Mouse (Mus musculus) testis, postnatal 10 days (tissue): ENCODE measurements at regions not wholly inside any gene's neighbourhood (a gene's known extent, or its start where the extent isn't known, plus 50 kb on each side); places are given as distances from the start of the nearest gene placed in this dataset.
A peak's percentile ranks its signal among the peaks of the same experiment; 100 is the strongest.

Source experiments
- DNase-seq: peaks from one replicate; pipeline ENCODE4 v3.0.0; 2021; ENCODE audit warnings: low spot score

GRCm38 (mm10) chr13:37290636-37291035, 54.4 kb upstream of the Ly86 start:
- no peak for DNase-seq

DNA sequence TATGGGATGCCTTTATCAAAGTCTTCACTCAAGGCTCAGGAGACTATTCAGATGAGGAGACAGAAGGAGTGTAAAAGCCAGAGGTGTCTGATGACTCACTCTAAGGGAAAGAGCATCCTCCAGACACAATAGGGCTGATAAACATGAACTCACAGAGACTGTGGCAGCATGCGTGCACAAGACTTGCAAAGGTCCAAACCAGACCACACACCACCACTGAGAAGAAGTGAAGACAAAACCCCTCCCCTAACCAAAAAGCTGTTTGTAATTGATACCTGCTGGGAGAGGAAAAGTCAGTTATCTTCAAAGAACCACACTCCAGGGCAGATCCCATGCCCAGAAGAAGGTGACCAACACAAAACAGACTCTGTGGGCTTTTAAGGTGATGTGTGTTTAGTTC, 56.0 kb upstream of the Ly86 start:
- no peak for DNase-seq

DNA sequence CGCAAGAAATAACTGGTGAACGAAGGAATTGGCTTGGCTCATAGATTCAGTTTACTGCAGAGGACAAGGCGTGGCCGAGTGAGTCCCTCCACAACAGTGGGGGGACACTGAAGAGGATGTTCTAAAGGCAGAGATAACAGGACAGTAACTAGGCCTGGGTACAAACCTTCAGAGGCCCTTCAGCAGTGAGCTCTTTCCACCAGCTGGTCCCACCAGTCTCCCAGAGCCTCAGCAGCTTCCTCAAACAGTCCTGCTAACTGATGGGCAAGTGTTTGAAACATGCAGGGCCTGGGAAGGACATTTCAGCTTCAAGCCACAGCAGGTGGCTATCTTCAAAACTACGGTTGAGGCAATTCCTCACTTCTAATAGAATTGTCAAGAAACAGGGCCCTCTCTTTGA, 62.5 kb upstream of the Ly86 start:
- no peak for DNase-seq

- no peak for DNase-seq
Observed at GRCm38 (mm10) chr13:37279078-37279789, 65.8 kb upstream of the Ly86 start.

DNA sequence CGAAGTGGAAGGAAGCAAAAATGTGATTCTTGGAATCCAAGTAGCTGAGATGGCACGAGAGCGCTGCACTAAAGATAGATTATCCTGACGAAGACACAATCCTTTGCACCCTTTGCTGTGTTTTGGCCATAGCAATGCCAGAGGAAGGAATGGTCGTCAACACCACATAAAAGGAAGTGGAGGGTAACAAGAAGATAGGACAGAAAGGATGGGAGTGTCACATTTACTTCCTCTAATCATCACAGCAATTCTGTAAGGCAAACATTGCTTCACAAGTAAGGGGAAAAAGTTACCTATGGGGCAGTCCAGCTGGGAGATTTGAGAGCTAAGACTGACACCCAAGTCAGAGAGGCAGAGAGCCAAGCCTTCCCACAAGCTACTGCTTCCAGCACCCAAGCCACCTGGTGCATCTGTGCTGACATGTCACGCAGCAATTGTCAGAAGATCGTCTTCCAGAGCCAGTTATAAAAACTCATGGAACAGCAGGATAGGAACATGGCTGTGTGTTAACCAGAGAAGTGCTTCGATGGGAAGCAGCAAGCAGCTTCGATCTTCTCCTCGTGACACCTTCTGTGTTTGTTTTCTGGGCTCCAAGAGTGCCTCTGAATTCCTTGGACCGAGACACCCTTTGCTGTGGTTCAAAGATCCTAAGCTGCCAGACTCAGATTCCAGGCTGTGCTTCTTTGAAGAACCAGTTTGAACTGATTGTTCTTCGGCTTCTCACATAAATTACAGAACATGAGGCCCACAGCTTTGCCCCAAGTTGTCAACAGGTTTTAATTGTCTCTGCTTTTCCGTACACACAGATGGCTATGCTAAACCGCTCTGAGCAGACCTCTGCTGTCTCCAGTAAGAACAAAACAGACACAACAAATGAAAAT, 95.2 kb upstream of the Ly86 start:
- no peak for DNase-seq

- DNase-seq = no peak
Observed at GRCm38 (mm10) chr13:37248741-37249140, 96.3 kb upstream of the Ly86 start.

GRCm38 (mm10) chr13:37240048-37240447, 105.0 kb upstream of the Ly86 start:
- no peak for DNase-seq

GRCm38 (mm10) chr13:37237285-37237684, 107.7 kb upstream of the Ly86 start:
- DNase-seq = no peak

GRCm38 (mm10) chr13:37225834-37226233, 119.2 kb upstream of the Ly86 start:
- DNase-seq = no peak

- no peak for DNase-seq
Observed at GRCm38 (mm10) chr13:37220436-37220835, 124.6 kb upstream of the Ly86 start.

DNA sequence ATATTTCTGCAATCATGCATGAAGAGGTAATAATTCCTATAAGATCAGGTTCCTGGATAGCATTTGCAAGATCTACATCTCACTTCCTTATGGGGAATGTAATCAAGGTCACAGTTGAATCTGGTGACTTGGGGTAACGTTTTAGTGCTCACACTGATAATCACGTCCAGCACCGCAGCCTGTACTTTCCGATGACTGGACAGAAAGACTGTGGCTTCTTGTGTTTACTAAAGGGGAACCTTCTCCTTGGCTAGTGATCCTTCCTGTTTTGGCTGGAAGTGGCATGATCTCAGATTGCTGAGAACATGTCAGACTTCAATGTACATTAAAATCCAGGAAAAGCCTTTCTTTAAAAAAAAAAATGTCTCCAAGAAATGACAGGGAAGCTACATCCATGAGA, 126.4 kb upstream of the Ly86 start:
- DNase-seq = no peak

- no peak for DNase-seq
Observed at GRCm38 (mm10) chr13:37214590-37215282, 130.3 kb upstream of the Ly86 start.

DNA sequence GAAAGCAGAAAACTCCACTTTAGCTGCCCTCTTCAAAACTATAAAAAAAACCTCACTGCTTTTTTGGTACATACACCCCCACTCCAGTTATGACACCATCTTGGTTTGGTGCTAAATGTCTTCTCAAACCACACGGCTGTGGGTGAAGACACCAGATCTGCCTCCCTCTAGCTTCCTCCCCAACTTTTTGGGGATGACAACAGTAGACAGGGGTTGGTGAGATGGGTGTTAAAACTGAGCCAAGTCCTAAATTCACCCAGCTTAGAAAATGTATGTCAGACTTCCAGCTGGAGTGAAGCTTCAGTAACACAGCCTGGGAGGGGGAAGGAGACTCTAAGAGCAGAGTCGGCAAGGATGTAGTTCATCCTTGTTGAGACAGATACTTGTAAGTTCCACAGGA, 147.1 kb upstream of the F13a1 start:
- no peak for DNase-seq

DNA sequence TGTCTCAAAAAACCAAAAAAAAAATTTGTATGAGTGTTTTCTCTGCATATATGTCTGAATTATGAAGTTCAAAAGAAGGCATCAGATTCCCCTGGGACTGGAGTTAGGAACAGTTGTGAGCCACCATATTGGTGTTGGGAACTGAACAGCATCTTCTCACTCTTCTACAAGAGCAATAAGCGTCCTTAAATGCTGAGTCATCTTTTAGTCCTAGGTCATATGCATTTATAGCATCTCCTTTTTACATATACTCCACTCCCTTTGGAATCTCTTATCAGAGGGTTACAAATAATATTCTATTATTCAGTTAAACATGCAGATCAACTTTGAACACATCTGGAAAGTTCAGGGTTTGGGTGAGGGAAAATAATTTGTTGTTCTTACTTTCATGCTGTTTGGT, 145.8 kb upstream of the F13a1 start:
- no peak for DNase-seq

DNA sequence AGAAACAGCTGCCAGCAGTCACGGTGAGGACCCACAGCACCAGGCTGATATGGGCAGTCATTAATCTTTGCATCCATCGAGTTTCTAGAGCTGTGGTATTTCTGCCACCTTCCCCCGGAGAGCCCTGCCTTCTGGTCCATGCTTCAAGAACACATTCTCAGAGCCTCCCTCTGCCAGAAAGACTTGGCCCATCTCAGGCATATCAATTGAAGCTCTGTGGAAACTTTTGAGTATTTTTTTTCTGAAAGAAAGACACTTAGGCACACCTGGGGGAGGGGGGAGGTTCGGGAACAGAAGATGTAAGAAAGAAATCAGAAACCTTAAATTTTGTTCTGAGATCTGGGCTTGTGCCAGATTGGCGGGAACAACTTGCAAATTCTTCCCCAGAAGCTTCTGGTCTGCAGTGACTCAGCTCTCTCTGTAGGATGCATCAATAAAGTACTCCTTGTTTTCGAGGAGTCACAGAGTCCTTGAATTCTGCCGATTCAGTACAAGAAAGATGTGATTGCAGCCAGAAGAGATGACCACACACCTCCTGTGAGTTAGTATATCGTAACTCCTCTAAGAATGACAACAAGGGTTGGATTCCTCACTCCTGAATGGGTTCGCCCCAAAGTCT, 131.2 kb upstream of the F13a1 start:
- DNase-seq = peak; percentile 54

GRCm38 (mm10) chr13:37176526-37176925, 126.5 kb upstream of the F13a1 start:
- no peak for DNase-seq

DNA sequence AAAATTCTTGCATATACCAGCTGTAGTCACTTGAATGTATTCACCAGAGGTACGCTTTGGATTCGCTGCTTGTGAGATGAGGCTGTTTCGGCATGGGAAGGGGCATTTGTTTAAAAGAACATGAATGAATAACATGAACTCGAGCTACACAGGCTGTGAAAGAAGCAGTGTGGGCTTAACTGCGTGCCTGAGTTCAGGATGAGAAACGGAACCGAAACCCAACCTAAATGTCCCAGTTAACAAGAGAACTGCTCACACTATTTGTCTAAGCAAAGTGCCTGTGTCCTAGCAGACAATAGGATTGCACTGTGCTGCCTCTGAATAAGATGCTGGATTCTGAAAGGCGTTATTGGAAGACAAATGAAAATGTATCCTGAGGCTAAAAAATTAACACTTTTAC, 126.0 kb upstream of the F13a1 start:
- DNase-seq = no peak

DNA sequence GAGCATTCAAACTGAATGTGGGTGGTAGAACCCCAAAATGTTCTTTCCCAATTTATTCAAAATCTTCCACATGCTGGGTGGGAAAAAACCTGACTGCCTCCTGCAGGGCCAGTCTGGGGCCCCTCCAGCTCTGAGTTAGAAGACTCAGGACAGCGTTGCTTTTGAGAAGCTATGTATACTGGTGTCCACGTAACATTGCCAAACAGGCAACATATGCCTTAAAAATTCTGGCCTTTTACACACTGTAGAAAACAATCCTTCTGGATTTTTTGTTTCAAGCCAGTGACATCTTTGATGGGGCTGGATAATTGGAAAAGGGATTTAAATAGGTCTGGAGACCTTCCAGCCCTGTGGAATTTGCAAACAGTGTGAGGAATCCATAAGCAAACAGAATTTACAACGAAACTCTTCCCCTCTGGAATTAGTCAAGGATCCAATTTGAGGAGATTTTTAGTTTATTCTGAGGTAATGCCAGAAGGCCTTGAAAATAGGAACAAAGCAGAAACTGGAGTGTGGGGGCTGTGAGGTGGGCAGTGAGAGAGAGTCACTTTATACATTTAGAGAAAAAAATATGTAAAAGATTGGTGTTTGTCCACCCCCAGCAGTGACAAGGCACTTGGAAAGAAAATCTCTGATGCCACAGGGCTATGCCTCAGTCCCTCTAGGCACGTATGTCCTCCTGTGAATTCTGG, 108.9 kb upstream of the F13a1 start:
- no peak for DNase-seq

- DNase-seq = no peak
Observed at GRCm38 (mm10) chr13:37157808-37158207, 107.8 kb upstream of the F13a1 start.

DNA sequence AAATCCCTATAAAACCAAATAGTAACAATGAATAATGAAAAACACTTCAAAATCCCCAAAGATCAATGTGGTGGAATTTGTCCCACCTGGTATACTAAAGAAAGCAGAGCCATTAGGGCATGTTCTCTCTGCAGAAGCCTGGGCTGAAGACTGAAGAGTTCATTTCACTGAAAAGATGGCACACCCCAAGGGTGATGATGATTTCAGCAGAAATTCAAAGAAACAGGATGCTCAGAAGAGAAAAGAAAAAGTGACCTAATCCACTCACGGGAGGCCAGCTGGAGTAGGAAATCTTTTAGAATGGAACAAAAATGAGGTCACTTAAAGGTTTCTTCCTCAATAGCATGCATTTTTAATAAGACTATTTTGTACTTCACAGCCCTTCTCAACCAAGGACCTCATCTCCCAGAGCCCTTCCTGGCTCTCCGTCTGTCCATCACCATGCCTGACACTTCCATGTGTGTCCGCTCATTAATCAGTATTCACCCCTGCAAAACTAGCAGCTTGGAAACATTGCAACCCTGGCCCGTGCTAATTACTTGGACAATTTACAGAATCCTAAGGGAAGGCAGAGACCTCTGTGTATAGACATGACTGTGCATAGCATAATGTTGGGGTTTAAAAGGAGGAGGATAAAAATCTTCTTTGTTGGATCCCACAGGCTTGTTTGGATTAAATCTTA, 101.9 kb upstream of the F13a1 start:
- DNase-seq = no peak

DNA sequence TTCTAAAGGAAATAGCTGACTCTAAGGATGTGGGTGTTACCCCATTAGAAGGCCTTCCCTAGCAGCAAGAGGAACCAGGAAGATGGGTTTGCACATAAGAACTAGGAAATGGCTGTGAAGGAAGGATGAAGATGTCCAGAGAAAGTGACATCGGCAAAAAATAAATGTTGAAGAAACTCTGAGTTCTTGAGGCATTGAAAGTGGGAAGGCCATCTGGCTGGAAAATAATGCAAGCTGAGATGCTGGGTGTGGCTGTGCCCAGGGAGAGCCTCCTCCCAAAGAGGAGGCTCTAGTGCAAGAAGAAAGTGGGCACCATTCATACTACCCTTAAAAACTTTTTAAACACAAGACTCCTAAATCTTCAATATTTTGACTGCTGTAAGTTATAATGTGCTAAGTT, 99.9 kb upstream of the F13a1 start:
- no peak for DNase-seq
